Mouse (Mus musculus): Measurements from ENCODE around the gene Polr3h. TPM values are rescaled to one million over a fixed set of nuclear protein-coding genes. Genes with fewer than 3 reads are reported as not detected.
"Not testable (repeated sequence)": the region's sequence is repeated elsewhere in the genome, so short reads cannot be mapped to it uniquely, and the experiment has no call there.

Gene Polr3h
- polyA plus RNA-seq (2016; fragmentation: Nextera tagmentation; extraction: Ambion mirVana), result 106 and 121 TPM in 2 replicates

GRCm38 (mm10) chr15:81925760-81926445, at the start of gene Polr3h:
Gene Polr3h, minus strand, starts transcription at chr15:81926240.
- peak within 1 kb of the TSS; percentile 78 for H3K9ac ChIP-seq
- H3K27ac ChIP-seq (ENCODE audit: poor library complexity, severe bottlenecking), result no peak within 1 kb of the TSS
- peak; percentile 96 for ATAC-seq (ENCODE audit: insufficient number of reproducible peaks, low FRiP score)
- H3K36me3 ChIP-seq, result 0 out of 2 replicates have a peak, but pooled peaks cover 3% of the 10 kb centered on the region
- under 1% methylated on average over 54 of the region's 54 CpGs for WGBS
- H3K4me3 ChIP-seq, result peak within 1 kb of the TSS; percentile 61
- H3K4me2 ChIP-seq, result peak within 1 kb of the TSS; percentile 85
- no peaks in the 10 kb centered on the region for H3K9me3 ChIP-seq (replicated peaks)
- H3K27me3 ChIP-seq (replicated peaks), result no peaks in the 10 kb centered on the region
- H3K4me1 ChIP-seq (replicated peaks), result peaks cover 15% of the 10 kb centered on the region

DNA sequence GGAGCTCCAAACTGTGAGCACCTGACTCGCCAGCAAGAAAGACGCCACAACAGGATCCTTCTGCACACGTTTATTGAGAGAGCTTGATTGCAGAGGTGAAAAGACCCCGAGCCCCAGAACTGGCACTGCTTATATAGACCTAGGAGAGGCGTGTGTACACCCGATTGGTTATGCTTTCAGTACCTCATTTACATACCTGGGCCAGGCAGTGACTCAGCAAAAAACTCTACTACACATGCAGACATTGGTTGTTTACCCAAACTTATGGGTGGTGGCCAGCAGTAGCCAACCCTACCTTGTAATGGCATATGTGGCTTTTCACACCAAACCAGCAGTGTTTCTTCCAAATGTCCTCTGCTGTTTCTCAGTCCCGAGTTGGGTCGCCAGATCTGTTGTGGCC, 49.1 kb upstream of the Polr3h start:
- H3K36me3 ChIP-seq; H3K4me2 ChIP-seq; H3K4me3 ChIP-seq; H3K9ac ChIP-seq; H3K27ac ChIP-seq (ENCODE audit: poor library complexity, severe bottlenecking); ATAC-seq (ENCODE audit: insufficient number of reproducible peaks, low FRiP score); H3K27me3 ChIP-seq (replicated peaks); H3K4me1 ChIP-seq (replicated peaks): not testable (repeated sequence)
- peaks cover 16% of the 10 kb centered on the region for H3K9me3 ChIP-seq (replicated peaks)
- 84% methylated on average over 8 of the region's 8 CpGs for WGBS

DNA sequence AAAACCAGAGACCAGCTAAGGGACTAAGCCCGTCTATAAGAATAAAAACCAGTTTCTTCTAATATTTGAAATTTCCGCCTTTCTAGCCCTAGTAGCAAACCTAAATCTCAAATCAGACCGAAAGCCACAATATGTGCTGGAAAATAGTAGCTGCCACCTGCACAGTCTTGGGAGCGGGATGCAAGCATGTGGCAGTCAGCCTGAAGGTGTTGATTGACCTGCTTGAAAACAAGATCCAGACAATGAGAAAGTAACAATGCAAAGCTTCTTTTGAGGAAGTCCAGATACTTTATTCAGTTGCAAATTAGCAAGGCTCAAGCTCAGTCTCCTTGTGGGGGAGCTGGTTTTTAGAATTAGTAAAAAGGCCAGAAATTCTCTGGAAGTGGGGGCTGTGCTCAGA, 44.5 kb upstream of the Polr3h start:
- H3K27ac ChIP-seq (ENCODE audit: poor library complexity, severe bottlenecking); H3K27me3 ChIP-seq (replicated peaks); ATAC-seq (ENCODE audit: insufficient number of reproducible peaks, low FRiP score); H3K4me2 ChIP-seq; H3K36me3 ChIP-seq; H3K4me3 ChIP-seq; H3K9ac ChIP-seq; H3K4me1 ChIP-seq (replicated peaks): not testable (repeated sequence)
- H3K9me3 ChIP-seq (replicated peaks), result peaks cover 14% of the 10 kb centered on the region
- WGBS, result 82% methylated on average over 4 of the region's 4 CpGs

DNA sequence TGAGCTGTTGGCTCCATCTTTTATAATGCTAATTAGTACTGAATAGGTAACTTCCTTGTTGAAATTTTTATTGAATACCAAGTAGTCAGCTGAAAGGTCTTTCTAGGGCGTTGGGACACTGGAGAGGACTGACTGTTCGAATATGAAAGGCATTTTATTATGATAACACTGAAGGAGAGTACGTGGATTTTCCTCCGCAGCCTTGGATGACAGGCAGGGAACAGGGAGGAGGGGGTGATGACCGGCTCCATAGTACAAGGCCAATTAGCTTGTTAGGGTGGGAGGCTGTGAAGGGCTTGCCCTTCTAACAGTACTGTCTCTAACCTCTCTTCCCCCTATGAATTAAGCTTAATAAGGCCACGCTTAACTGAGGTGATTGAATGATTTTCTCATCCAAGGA, 43.6 kb upstream of the Polr3h start:
- H3K4me1 ChIP-seq (replicated peaks); H3K9ac ChIP-seq; H3K4me2 ChIP-seq; H3K9me3 ChIP-seq (replicated peaks); ATAC-seq (ENCODE audit: insufficient number of reproducible peaks, low FRiP score); H3K27me3 ChIP-seq (replicated peaks); H3K36me3 ChIP-seq; H3K27ac ChIP-seq (ENCODE audit: poor library complexity, severe bottlenecking); H3K4me3 ChIP-seq: not testable (repeated sequence)
- 68% methylated on average over 6 of the region's 6 CpGs for WGBS

GRCm38 (mm10) chr15:81969173-81969572, 43.1 kb upstream of the Polr3h start:
- Histone ChIP-seq H3K27me3 (replicated peaks) (no peaks in the 10 kb centered on the region), H3K4me3 (no peak overlapping the region), H3K4me2 (no peak overlapping the region), H3K9ac (no peak overlapping the region), H3K9me3 (replicated peaks) (peaks cover 8% of the 10 kb centered on the region), H3K36me3 (no peaks in the 10 kb centered on the region), H3K27ac (ENCODE audit: poor library complexity, severe bottlenecking) (no peak overlapping the region), H3K4me1 (replicated peaks) (no peaks in the 10 kb centered on the region)
- 66% methylated on average over 7 of the region's 7 CpGs for WGBS
- no peak for ATAC-seq (ENCODE audit: insufficient number of reproducible peaks, low FRiP score)

GRCm38 (mm10) chr15:81968447-81968846, 42.4 kb upstream of the Polr3h start:
- no peak for ATAC-seq (ENCODE audit: insufficient number of reproducible peaks, low FRiP score)
- H3K27me3 ChIP-seq (replicated peaks), result no peaks in the 10 kb centered on the region
- peaks cover 8% of the 10 kb centered on the region for H3K9me3 ChIP-seq (replicated peaks)
- H3K4me1 ChIP-seq (replicated peaks), result no peaks in the 10 kb centered on the region
- no peak overlapping the region for H3K4me2 ChIP-seq
- H3K36me3 ChIP-seq, result no peaks in the 10 kb centered on the region
- no peak overlapping the region for H3K27ac ChIP-seq (ENCODE audit: poor library complexity, severe bottlenecking)
- WGBS, result 63% methylated on average over 2 of the region's 2 CpGs
- H3K9ac ChIP-seq, result no peak overlapping the region
- no peak overlapping the region for H3K4me3 ChIP-seq

DNA sequence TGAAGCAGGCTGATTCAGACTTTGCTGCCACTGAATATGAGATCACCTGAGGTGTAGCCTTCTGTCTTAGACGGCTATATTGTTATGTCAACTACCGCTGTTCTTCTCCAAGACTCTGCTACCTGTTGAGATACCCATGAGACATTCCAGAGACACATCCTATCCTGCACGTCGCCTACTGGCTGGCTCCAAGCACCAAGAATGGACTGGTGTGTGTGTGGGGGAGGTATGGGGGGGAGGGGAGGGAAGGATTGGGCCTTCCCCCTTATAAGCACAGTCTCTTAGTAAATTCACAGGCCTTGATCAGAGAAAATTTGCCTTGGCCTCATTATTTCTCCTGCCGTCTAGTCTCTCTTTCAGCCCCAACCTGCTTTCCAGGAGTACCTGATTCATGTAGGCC, 41.8 kb upstream of the Polr3h start:
- H3K36me3 ChIP-seq, result no peaks in the 10 kb centered on the region
- 81% methylated on average over 5 of the region's 5 CpGs for WGBS
- no peak overlapping the region for H3K4me3 ChIP-seq
- no peak overlapping the region for H3K9ac ChIP-seq
- H3K27me3 ChIP-seq (replicated peaks), result no peaks in the 10 kb centered on the region
- no peak overlapping the region for H3K4me2 ChIP-seq
- H3K27ac ChIP-seq (ENCODE audit: poor library complexity, severe bottlenecking), result no peak overlapping the region
- no peaks in the 10 kb centered on the region for H3K4me1 ChIP-seq (replicated peaks)
- H3K9me3 ChIP-seq (replicated peaks), result peaks cover 5% of the 10 kb centered on the region
- ATAC-seq (ENCODE audit: insufficient number of reproducible peaks, low FRiP score), result no peak

GRCm38 (mm10) chr15:81966062-81966829, 40.2 kb upstream of the Polr3h start:
- Histone ChIP-seq H3K9ac (no peak overlapping the region), H3K4me2 (no peak overlapping the region), H3K9me3 (replicated peaks) (no peaks in the 10 kb centered on the region), H3K36me3 (no peaks in the 10 kb centered on the region), H3K4me3 (no peak overlapping the region), H3K27me3 (replicated peaks) (no peaks in the 10 kb centered on the region), H3K4me1 (replicated peaks) (no peaks in the 10 kb centered on the region), H3K27ac (ENCODE audit: poor library complexity, severe bottlenecking) (no peak overlapping the region)
- no peak for ATAC-seq (ENCODE audit: insufficient number of reproducible peaks, low FRiP score)
- 68% methylated on average over 13 of the region's 14 CpGs for WGBS

DNA sequence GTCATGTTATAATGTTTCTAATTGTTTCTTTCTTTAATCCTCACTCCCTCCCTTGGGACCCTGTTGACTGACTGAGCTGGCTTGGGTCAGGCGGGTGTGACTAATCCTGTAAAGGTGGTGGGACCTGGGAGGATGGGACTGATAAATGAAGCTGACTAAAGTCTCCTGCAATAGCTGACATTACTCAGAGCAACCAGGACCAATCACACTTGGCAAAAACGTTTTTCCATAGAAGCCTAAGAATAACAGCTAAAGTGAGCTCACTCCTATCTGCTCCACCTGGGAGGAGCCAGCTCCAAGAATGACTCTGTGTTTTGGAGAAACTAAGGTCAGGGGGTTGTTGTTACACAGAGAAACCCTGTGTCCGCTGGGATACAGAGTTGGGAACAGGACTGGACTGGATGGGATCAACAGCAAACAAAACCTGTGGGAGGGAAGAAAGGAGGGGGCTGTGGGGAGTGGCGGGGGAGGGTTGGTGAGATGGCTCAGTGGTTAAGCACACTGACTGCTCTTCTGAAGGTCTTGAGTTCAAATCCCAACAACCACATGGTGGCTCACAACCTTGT, 39.0 kb upstream of the Polr3h start:
- Histone ChIP-seq H3K9ac (no peak overlapping the region), H3K27ac (ENCODE audit: poor library complexity, severe bottlenecking) (no peak overlapping the region), H3K36me3 (no peaks in the 10 kb centered on the region), H3K9me3 (replicated peaks) (no peaks in the 10 kb centered on the region), H3K27me3 (replicated peaks) (no peaks in the 10 kb centered on the region), H3K4me1 (replicated peaks) (no peaks in the 10 kb centered on the region), H3K4me3 (no peak overlapping the region), H3K4me2 (no peak overlapping the region)
- 50% methylated on average over 4 of the region's 4 CpGs for WGBS
- ATAC-seq (ENCODE audit: insufficient number of reproducible peaks, low FRiP score), result no peak

DNA sequence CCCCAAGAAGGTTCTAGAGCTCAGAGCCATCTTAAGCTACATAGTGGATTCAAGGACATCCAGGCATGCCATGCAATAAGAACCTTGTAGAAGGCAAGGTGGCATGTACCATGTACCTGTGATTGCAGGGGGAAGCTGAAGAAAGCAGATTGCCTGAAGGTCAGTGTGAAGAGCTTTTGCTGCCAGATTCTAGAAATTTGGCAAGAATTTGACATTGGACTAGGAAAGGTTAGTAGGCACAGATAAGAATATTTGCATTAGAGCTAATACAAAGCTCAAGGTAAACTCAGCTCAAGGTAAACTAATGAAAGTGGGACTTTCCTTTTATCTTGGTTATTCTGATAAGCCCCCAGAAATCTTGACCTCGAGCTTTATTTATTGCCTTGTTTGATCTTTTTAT, 38.2 kb upstream of the Polr3h start:
- ATAC-seq (ENCODE audit: insufficient number of reproducible peaks, low FRiP score), result no peak
- WGBS, result 45% methylated on average over 1 of the region's 1 CpGs

GRCm38 (mm10) chr15:81961078-81961451, 35.0 kb upstream of the Polr3h start:
- no peak overlapping the region; the same call in 1 of the 2 replicates for H3K9ac ChIP-seq
- no peaks in the 10 kb centered on the region for H3K27me3 ChIP-seq (replicated peaks)
- WGBS, result under 1% methylated on average over 7 of the region's 8 CpGs
- no peaks in the 10 kb centered on the region for H3K36me3 ChIP-seq
- H3K27ac ChIP-seq (ENCODE audit: poor library complexity, severe bottlenecking), result no peak overlapping the region; the same call in 1 of the 2 replicates
- H3K4me3 ChIP-seq, result peak overlapping the region; percentile 56
- ATAC-seq (ENCODE audit: insufficient number of reproducible peaks, low FRiP score), result peak; percentile 75
- peak overlapping the region; percentile 92 for H3K4me2 ChIP-seq
- H3K9me3 ChIP-seq (replicated peaks), result no peaks in the 10 kb centered on the region
- H3K4me1 ChIP-seq (replicated peaks), result no peaks in the 10 kb centered on the region

More for the DNA sequence above, 38.2 kb upstream of the Polr3h start:
- no peaks in the 10 kb centered on the region for H3K4me1 ChIP-seq (replicated peaks)
- no peak overlapping the region for H3K4me2 ChIP-seq
- H3K9ac ChIP-seq, result no peak overlapping the region
- H3K9me3 ChIP-seq (replicated peaks), result no peaks in the 10 kb centered on the region
- H3K27ac ChIP-seq (ENCODE audit: poor library complexity, severe bottlenecking), result no peak overlapping the region
- no peak overlapping the region for H3K4me3 ChIP-seq
- no peaks in the 10 kb centered on the region for H3K27me3 ChIP-seq (replicated peaks)
- no peaks in the 10 kb centered on the region for H3K36me3 ChIP-seq

Data from heart, embryonic 12.5 days (tissue).